Comparison of ENCODE assay signal across 13 mouse cellular contexts in the genomic region with DNA sequence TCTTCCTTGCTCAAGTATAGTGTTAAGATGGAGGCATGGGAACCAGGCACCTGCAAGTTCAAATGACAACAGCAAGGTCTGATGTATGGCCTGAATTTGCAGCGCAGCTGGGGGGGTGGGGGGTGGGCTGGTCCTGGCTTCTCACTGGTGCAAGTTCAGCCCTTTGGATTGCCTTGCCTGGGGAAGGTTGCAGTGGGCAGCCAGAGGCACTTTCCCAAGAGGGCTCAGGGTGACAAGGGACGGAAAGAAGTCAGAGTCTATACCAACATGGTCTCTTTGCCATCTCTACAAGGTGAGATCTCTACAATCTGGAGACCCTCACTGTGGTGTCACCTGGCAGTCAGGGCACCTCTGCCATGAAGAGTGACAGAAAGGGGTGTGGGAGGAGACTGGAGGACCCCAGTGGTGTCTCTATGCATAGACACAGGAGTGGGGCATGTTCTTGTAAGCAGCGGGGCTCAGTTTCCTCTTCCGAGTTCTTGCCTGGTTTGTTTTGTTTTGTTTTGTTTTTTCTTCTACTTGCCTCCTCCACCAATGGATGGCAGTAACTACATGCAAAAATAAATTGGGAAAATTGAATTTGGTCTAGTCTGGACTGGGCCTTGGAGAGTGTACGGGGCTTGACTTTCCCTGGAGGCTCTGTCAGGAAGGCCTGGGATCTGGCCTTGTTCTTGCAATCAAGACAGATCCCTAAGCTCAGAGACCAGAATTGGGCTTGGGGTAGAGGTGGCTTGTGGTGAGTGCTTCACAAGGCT.
DNase-seq lines count a peak whose midpoint lies in the region; ATAC-seq and TF ChIP-seq lines count a peak whose summit lies in the region.
"Had no signal": no experiment of that assay in that cellular context is flagged by ENCODE, and none has a peak within 500 bp of the region (broad histone marks: within the 10 kb centered on the region; RNA-seq: fewer than 3 reads in every experiment).

No protein-coding gene starts in this region.

- H3K27ac ChIP-seq in forebrain, postnatal 0 days (ENCODE audit: low read depth, low read length) = no peak overlapping the region
- no peak overlapping the region for H3K27ac ChIP-seq in forebrain, embryonic 11.5 days (ENCODE audit: low read depth, low read length)
- no peak overlapping the region for H3K27ac ChIP-seq in midbrain, embryonic 16.5 days (ENCODE audit: low read length)
- no peak overlapping the region for H3K27ac ChIP-seq in intestine, embryonic 15.5 days
- H3K27ac ChIP-seq: heart, embryonic 15.5 days; liver, embryonic 15.5 days; neural tube, embryonic 13.5 days had no signal

- no peaks in the 10 kb centered on the region for H3K9me3 ChIP-seq in forebrain, postnatal 0 days (ENCODE audit: low read length)
- H3K9me3 ChIP-seq in forebrain, embryonic 11.5 days (ENCODE audit: control insufficient read depth, low read length) = no peaks in the 10 kb centered on the region
- no peaks in the 10 kb centered on the region for H3K9me3 ChIP-seq in midbrain, embryonic 16.5 days (replicated peaks; ENCODE audit: control insufficient read depth, low read length, poor library complexity, severe bottlenecking)
- no peaks in the 10 kb centered on the region for H3K9me3 ChIP-seq in intestine, embryonic 15.5 days
- H3K9me3 ChIP-seq: heart, embryonic 15.5 days; liver, embryonic 15.5 days; neural tube, embryonic 13.5 days had no signal

- H3K36me3 ChIP-seq in forebrain, postnatal 0 days (ENCODE audit: insufficient read depth) = no peaks in the 10 kb centered on the region
- no peaks in the 10 kb centered on the region for H3K36me3 ChIP-seq in forebrain, embryonic 11.5 days (ENCODE audit: control insufficient read depth, insufficient read depth, low read length)
- H3K36me3 ChIP-seq in midbrain, embryonic 16.5 days (ENCODE audit: control insufficient read depth, insufficient read depth, low read length) = no peaks in the 10 kb centered on the region
- no peaks in the 10 kb centered on the region for H3K36me3 ChIP-seq in intestine, embryonic 15.5 days
- H3K36me3 ChIP-seq: heart, embryonic 15.5 days; liver, embryonic 15.5 days; neural tube, embryonic 13.5 days had no signal

- H3K9ac ChIP-seq in forebrain, postnatal 0 days = no peak overlapping the region
- H3K9ac ChIP-seq in forebrain, embryonic 11.5 days (ENCODE audit: low read length) = no peak overlapping the region
- H3K9ac ChIP-seq in midbrain, embryonic 16.5 days (ENCODE audit: low read depth, low read length) = no peak overlapping the region
- H3K9ac ChIP-seq in intestine, embryonic 15.5 days = no peak overlapping the region
- H3K9ac ChIP-seq: heart, embryonic 15.5 days; liver, embryonic 15.5 days; neural tube, embryonic 13.5 days had no signal

- no peak overlapping the region for H3K4me3 ChIP-seq in forebrain, postnatal 0 days (ENCODE audit: low read depth, low read length)
- no peak overlapping the region for H3K4me3 ChIP-seq in forebrain, embryonic 11.5 days (ENCODE audit: low read depth, low read length)
- no peak overlapping the region for H3K4me3 ChIP-seq in midbrain, embryonic 16.5 days (ENCODE audit: low read depth, low read length)
- H3K4me3 ChIP-seq in intestine, embryonic 15.5 days (replicated peaks) = no peak overlapping the region
- H3K4me3 ChIP-seq: heart, embryonic 15.5 days; liver, embryonic 15.5 days; neural tube, embryonic 13.5 days had no signal

- TF ChIP-seq CTCF in forebrain, postnatal 0 days (IDR thresholded peaks at IDR 0.05; ENCODE audit: low read depth) = peak; percentile 46

- peak; percentile 72 for ATAC-seq in forebrain, postnatal 0 days
- no peak for ATAC-seq in forebrain, embryonic 11.5 days (replicated peaks; ENCODE audit: low FRiP score)
- ATAC-seq in midbrain, embryonic 16.5 days = 0 out of 2 replicates have a peak, but pooled peaks have one; percentile 54
- no peak for ATAC-seq in intestine, embryonic 15.5 days

- H3K27me3 ChIP-seq in forebrain, postnatal 0 days (ENCODE audit: insufficient read depth, low read length) = no peaks in the 10 kb centered on the region
- H3K27me3 ChIP-seq in forebrain, embryonic 11.5 days (ENCODE audit: control insufficient read depth, insufficient read depth, low read length) = no peaks in the 10 kb centered on the region
- no peaks in the 10 kb centered on the region for H3K27me3 ChIP-seq in midbrain, embryonic 16.5 days (ENCODE audit: control insufficient read depth, insufficient read depth, low read depth, low read length)
- H3K27me3 ChIP-seq in intestine, embryonic 15.5 days (replicated peaks) = no peaks in the 10 kb centered on the region
- H3K27me3 ChIP-seq: heart, embryonic 15.5 days; liver, embryonic 15.5 days; neural tube, embryonic 13.5 days had no signal

- 83% methylated on average over 5 of the region's 5 CpGs for WGBS in forebrain, postnatal 0 days
- WGBS in forebrain, embryonic 11.5 days = 89% methylated on average over 5 of the region's 5 CpGs
- WGBS in midbrain, embryonic 16.5 days = 83% methylated on average over 5 of the region's 5 CpGs
- 87% methylated on average over 5 of the region's 5 CpGs for WGBS in intestine, embryonic 15.5 days

- peak; percentile 55 for DNase-seq in forebrain, postnatal 0 days
- DNase-seq in forebrain, embryonic 11.5 days (ENCODE audit: low spot score) = no peak
- DNase-seq in layer of hippocampus, postnatal 10 days (ENCODE audit: low spot score in 2 of 2) = peak; percentile 16 to 45
- DNase-seq in layer of hippocampus, adult 9-10 months (ENCODE audit: low spot score) = no peak
- DNase-seq in cerebellum, adult 8-10 months = peak; percentile 33
- DNase-seq: kidney, postnatal 10 days; lung, postnatal 36 days; right cerebral cortex, adult 18-20 months had no signal

- H3K4me1 ChIP-seq in forebrain, postnatal 0 days (ENCODE audit: insufficient read depth) = peaks cover 3% of the 10 kb centered on the region; the same call in 1 of the 2 replicates
- no peaks in the 10 kb centered on the region for H3K4me1 ChIP-seq in forebrain, embryonic 11.5 days (replicated peaks; ENCODE audit: control insufficient read depth, insufficient read depth, low read length)
- no peaks in the 10 kb centered on the region for H3K4me1 ChIP-seq in midbrain, embryonic 16.5 days (ENCODE audit: control insufficient read depth, insufficient read depth, low read length)
- no peaks in the 10 kb centered on the region for H3K4me1 ChIP-seq in intestine, embryonic 15.5 days (replicated peaks)
- H3K4me1 ChIP-seq: heart, embryonic 15.5 days; liver, embryonic 15.5 days; neural tube, embryonic 13.5 days had no signal

- H3K4me2 ChIP-seq in forebrain, postnatal 0 days (ENCODE audit: low read depth) = no peak overlapping the region
- H3K4me2 ChIP-seq in forebrain, embryonic 11.5 days (ENCODE audit: low read depth, low read length, severe bottlenecking) = no peak overlapping the region
- H3K4me2 ChIP-seq in midbrain, embryonic 16.5 days (ENCODE audit: low read length) = no peak overlapping the region
- H3K4me2 ChIP-seq in intestine, embryonic 15.5 days (replicated peaks) = no peak overlapping the region
- H3K4me2 ChIP-seq: heart, embryonic 15.5 days; liver, embryonic 15.5 days; neural tube, embryonic 13.5 days had no signal

Comparison
In these comparisons a context has a peak if more than half of its experiments do, and no peak if none do; other contexts are left out.
1. ATAC-seq: peak in forebrain, postnatal 0 days (single experiment) and midbrain, embryonic 16.5 days (single experiment); none in forebrain, embryonic 11.5 days (single experiment) and intestine, embryonic 15.5 days (single experiment).
2. DNase-seq: peak in forebrain, postnatal 0 days (single experiment), layer of hippocampus, postnatal 10 days (2 of 2) and cerebellum, adult 8-10 months (single experiment); none in forebrain, embryonic 11.5 days (single experiment) and layer of hippocampus, adult 9-10 months (single experiment).